Mouse (Mus musculus) G1E (cell line): Measurements from ENCODE around the gene Paqr8.

Experiments used
- CTCF ChIP-seq: IDR thresholded peaks from 2 replicates; pipeline ENCODE4 v1.5.1; 2012; ENCODE audit warnings: low read depth, low read length, inconsistent platforms, mixed read lengths
- GATA1 ChIP-seq: IDR thresholded peaks from 2 replicates; pipeline ENCODE4 v1.6.1; 2012; ENCODE audit warnings: borderline replicate concordance, low read length, inconsistent platforms, mixed read lengths
- GATA2 ChIP-seq: IDR thresholded peaks from 2 replicates; pipeline ENCODE4 v1.6.1; 2012; ENCODE audit warnings: low read depth, low read length, inconsistent platforms, borderline replicate concordance
- POLR2AphosphoS5 ChIP-seq: IDR thresholded peaks from 2 replicates; pipeline ENCODE4 v1.6.1; 2012; ENCODE audit warnings: low read depth, low read length, inconsistent platforms; ENCODE audit not compliant: insufficient replicate concordance
- TAL1 ChIP-seq: conservative IDR thresholded peaks from 2 replicates; pipeline ENCODE4 v1.6.1; 2012; ENCODE audit warnings: low read depth, low read length, inconsistent platforms, mixed read lengths

GRCm38 (mm10) chr1:20984582-20984981, 94.2 kb downstream of the Paqr8 start:
- TF ChIP-seq CTCF: no peak
- TF ChIP-seq POLR2AphosphoS5: no peak
- no peak for TF ChIP-seq TAL1
- no peak for TF ChIP-seq GATA1
- no peak for TF ChIP-seq GATA2
